Mouse (Mus musculus): ENCODE measurements around the gene Odf3l2.

The Odf3l2 gene

DNA sequence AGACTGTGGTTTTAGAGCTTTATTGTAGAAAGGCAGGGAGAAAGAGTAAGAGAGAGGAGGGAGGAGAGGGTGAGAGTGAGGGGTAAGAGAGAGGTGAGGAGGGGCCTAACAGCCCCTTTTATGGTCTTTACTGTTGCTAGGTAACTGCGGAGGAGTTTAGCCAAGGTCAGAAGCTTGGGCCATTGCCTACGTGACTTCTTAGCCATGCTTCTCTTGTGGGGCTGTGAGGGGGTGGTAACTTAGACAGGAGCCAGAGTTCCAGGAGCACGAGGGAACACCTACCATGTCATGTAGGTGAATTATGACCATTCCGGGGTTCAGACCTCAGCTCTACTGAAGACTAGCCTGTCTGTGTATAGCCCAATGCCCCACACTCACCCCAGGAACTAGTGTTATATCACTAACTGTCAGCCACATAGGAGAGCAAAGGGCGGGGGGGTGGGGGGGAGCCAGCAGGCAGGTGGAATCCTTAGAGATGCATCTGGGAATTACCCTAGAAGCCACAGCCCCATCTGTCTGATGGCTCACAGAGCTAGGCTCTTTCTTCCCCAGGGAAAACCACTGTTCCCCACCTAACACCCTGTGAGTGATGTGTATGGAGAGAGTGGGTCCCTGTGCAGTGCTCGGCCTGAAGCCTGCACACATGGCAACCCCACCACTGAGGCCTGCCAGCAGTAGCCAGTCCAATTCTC lies 26.0 kb upstream of the Odf3l2 start:
- no peak for DNase-seq (ENCODE audit: low spot score in 2 of 2)

- no peak for DNase-seq (ENCODE audit: low spot score in 2 of 2)
These were observed 24.7 kb upstream of the Odf3l2 start for GRCm38 (mm10) chr10:79670071-79670888.

GRCm38 (mm10) chr10:79669576-79670057 lies 24.1 kb upstream of the Odf3l2 start:
- peak; percentile 78 to 84 for DNase-seq (ENCODE audit: low spot score in 2 of 2)

DNA sequence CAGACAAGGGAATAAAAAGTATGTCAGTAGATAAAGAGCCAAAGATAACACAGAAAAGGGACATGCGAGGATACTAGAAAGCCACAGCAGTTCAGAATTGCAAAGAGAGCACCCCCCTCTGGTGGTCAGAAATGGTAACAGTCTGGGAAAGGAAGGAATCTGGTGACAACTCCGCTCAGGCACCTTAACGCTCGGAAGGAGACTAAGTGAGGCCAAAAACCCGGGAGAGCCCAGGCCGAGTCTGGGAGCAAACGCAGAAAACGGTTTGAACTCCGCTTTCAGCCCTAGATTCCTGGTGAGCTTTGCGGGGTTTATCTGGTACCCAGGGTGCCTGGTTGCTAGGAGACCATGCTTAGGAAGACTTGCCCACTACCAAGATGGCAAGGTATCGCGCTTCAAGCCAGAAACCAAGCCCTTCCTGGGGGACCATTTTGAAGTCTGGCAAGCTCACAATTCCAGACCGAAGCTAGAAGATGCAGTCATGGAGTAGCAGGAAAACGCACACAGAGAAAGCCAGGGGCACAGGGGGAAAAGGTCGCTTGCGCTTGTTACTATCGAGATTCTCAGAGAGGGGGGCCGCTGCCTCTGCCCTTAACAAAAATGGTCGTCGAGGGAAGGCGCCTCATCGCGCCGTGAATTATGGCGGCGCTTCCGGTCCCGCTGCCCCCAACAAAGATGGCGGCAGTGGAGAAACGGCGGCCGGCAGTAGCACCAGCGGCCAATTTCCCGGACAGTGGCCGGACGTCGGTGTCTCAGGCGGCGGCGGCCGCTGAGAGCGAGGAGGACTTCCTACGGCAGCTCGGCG lies 23.4 kb upstream of the Odf3l2 start, which contains the start of gene Tpgs1:
Gene Tpgs1 (plus strand): TSS at position 599 of the 805 bp plus-strand sequence.
- peak; percentile 93 to 97 for DNase-seq (ENCODE audit: low spot score in 2 of 2)

DNA sequence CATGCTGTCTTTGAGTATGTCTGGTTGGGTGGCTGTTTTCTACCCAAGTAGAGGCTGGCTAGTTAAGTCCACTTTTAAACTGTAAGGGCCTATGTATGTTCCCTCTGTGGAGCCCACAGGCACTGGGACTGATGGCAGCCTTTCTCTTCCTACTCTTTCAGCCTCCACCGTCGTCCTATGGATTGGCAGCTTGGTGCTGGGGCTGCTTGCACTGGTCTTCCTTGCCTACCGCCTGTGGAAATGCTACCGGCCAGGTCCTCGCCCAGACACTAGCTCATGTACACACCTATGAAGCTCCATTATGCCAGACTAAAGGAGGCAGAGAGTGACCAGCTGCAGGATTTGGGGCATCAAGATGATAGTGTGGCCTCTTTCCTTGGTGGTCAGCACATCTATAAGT lies 22.5 kb upstream of the Odf3l2 start:
- no peak for DNase-seq (ENCODE audit: low spot score in 2 of 2)

- DNase-seq (ENCODE audit: low spot score in 2 of 2), result no peak
These were observed 21.0 kb upstream of the Odf3l2 start for GRCm38 (mm10) chr10:79666493-79666892.

GRCm38 (mm10) chr10:79665051-79665450 lies 19.5 kb upstream of the Odf3l2 start:
- no peak for DNase-seq (ENCODE audit: low spot score in 2 of 2)

- peak; percentile 53 to 66 for DNase-seq (ENCODE audit: low spot score in 2 of 2)
These were observed 18.7 kb upstream of the Odf3l2 start, which contains the start of gene Madcam1 for GRCm38 (mm10) chr10:79664131-79664665. Gene Madcam1, plus strand, starts transcription at chr10:79664559.

DNA sequence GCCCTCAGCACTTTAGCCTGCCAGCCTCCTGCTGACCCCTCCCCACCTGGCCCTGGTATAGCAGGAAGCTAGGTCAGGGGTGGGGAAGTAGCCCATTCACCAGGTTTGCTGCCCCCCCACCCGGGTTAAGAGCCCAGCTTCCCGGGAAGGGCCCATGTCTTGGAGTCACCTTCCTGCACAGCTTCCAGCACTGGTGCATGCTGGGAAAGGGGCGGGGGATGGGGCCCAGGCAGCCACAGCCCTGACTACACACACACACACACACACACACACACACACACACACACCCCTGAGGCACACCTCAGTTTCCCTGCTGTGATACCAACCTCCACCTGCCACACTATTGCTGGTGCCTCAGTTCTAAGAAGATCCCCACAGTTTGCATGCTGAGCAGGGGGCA lies 16.3 kb upstream of the Odf3l2 start:
- no peak for DNase-seq (ENCODE audit: low spot score in 2 of 2)

DNA sequence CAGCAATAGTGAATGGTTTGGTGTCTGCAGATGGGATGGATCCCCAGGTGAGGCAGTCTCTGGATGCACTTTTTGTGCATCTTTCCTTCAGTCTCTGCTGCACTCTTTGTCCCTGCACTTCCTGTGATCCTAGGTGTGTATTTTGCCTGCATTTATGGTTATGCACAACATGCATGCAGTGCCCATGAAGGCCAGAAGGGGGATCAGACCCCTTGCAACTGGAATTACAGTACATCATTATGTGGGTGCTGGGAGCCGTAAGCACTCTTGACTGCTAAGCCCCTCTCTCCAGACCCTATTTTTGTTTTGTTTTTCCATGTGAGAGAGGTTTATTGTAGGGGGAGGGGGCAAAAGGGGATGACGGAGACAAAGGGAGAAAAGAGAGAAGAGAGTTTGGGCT lies 14.8 kb upstream of the Odf3l2 start:
- DNase-seq (ENCODE audit: low spot score in 2 of 2), result no peak

DNA sequence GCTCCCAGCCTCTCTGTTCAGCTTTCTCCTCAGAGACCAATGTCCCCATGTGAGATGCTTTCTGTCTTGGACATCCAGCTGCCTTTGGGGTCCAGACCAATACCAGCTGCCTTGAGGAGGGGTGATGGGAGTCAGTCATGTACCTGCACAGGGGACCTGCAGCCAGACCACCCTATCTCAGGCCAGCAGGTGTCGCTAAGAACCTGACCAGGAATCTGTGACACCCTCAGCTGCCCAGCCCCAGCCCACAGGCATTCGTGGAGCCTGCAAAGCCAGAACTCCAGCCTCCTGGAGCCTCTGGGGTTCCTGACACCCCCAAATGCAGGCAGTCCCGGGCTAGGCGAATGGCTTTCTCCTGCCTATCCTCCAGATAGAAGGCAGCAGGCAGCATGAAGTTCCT lies 13.3 kb upstream of the Odf3l2 start:
- DNase-seq (ENCODE audit: low spot score in 2 of 2), result no peak

DNA sequence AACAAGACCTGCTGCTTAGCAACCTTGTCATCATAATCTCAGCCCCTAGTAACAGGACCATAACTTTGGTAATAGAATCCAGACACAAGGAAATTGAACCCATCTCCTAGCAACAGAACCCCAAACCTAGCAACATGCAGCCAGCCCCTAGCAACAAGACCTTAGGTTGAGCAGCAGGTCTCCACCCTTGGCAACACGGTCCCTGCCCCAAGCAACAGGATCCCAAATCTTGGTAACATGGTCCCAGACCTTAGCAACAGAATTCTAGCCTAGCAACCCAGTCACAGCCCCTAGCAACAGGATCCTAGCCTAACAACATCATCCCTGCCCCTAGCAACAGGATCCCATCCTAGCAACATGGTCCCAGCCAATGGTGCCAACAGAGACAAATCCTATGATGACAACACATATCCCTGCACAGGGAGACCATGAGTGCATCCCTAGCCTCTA lies 9.4 kb upstream of the Odf3l2 start:
- peak; percentile 28 to 35 for DNase-seq (ENCODE audit: low spot score in 2 of 2)

DNA sequence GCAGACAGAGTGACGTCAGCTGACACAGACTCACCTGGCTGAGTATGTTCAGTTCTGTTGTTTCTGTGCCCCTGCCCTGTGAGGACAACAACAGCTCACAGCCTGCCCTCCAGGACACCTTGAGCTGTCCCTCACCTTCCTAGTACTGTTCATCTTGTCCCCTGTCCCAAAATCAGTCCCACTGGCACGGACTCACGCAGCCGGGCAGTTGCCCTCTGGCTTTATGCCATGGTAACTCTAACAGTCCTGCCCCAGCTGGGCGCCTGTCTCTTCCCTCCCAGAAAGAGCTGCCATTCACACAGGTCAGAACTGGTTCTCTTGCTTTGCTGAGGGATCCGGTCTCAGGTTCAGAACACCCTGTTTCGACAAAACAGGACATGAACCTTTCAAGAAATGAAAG lies 7.3 kb upstream of the Odf3l2 start:
- DNase-seq (ENCODE audit: low spot score in 2 of 2), result no peak

GRCm38 (mm10) chr10:79649070-79649751 lies 3.7 kb upstream of the Odf3l2 start:
- DNase-seq (ENCODE audit: low spot score in 2 of 2), result peak; percentile 74 to 90

GRCm38 (mm10) chr10:79638486-79639204 lies 6.9 kb downstream of the Odf3l2 start:
- peak; percentile 53 to 63 for DNase-seq (ENCODE audit: low spot score in 2 of 2)

GRCm38 (mm10) chr10:79637128-79638110 lies 8.1 kb downstream of the Odf3l2 start, which contains the start of gene Shc2:
Gene Shc2, minus strand, starts transcription at chr10:79637918.
- peak; percentile 83 to 86 for DNase-seq (ENCODE audit: low spot score in 2 of 2)

GRCm38 (mm10) chr10:79636287-79636686 lies 9.3 kb downstream of the Odf3l2 start:
- no peak for DNase-seq (ENCODE audit: low spot score in 2 of 2)

DNA sequence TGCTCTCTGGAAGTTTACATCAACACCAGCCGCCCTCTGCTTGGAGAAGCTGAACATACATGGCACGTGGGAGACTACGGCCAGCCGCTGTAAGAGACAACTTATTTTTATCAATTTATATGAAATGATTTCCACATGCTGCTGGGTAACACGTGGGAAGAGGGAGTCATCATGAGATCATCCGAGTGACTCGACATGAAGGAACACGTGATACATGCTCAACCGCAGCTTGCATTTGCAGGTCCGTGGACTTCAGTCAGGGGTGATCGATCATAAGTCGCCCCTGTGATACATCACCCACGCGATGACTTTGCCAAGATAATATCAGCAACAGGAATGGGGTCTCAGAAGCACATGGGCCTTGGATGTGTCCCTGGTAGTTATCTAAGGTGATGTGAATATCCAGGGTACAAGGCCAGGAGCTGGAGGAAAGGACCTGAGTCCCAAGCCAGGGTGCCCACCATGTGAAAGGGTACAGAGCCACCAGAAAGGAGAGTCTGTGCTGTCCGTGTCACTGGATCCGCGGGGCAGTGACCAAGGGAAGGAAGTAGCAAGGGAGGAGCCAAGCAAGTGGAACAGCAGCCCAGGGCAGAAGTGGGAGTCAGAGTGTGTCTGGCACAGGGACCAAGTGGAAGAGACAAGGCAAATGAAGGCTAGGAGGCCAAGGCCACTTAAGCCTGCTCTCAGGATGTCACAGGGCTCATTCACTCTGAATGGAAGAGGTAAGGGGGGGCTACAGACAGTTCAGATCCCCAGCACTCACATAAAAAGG lies 12.3 kb downstream of the Odf3l2 start:
- no peak for DNase-seq (ENCODE audit: low spot score in 2 of 2)

Data from frontal cortex, postnatal 36 days (tissue).